Mouse (Mus musculus): ENCODE results near the gene Kat2b.
"Not testable (repeated sequence)": the region's sequence is repeated elsewhere in the genome, so short reads cannot be mapped to it uniquely, and the experiment has no call there.

Kat2b gene

GRCm38 (mm10) chr17:53603236-53603635 lies 36.6 kb downstream of the Kat2b start:
- DNase-seq: not testable (repeated sequence)

- DNase-seq: not testable (repeated sequence)
Measured at GRCm38 (mm10) chr17:53606082-53606481, 39.4 kb downstream of the Kat2b start.

GRCm38 (mm10) chr17:53608924-53609323 lies 42.3 kb downstream of the Kat2b start:
- DNase-seq: not testable (repeated sequence)

- no peak for DNase-seq
Measured at GRCm38 (mm10) chr17:53617295-53617957, 50.8 kb downstream of the Kat2b start.

- no peak for DNase-seq
Measured at GRCm38 (mm10) chr17:53618369-53618768, 51.7 kb downstream of the Kat2b start.

GRCm38 (mm10) chr17:53619391-53619790 lies 52.7 kb downstream of the Kat2b start:
- DNase-seq: no peak

- peak; percentile 91 for DNase-seq
Measured at GRCm38 (mm10) chr17:53620611-53621010, 54.0 kb downstream of the Kat2b start.

GRCm38 (mm10) chr17:53622125-53622524 lies 55.5 kb downstream of the Kat2b start:
- no peak for DNase-seq

- no peak for DNase-seq
Measured at GRCm38 (mm10) chr17:53623762-53624161, 57.1 kb downstream of the Kat2b start.

- DNase-seq: no peak
Measured at GRCm38 (mm10) chr17:53626160-53626559, 59.5 kb downstream of the Kat2b start.

- DNase-seq: peak; percentile 90
Measured at GRCm38 (mm10) chr17:53627497-53627896, 60.8 kb downstream of the Kat2b start.

- DNase-seq: no peak
Measured at GRCm38 (mm10) chr17:53628131-53628530, 61.5 kb downstream of the Kat2b start.

GRCm38 (mm10) chr17:53631344-53631743 lies 64.7 kb downstream of the Kat2b start:
- DNase-seq: no peak

GRCm38 (mm10) chr17:53643360-53643759 lies 76.7 kb downstream of the Kat2b start:
- peak; percentile 85 for DNase-seq

- peak; percentile 96 for DNase-seq
Measured at GRCm38 (mm10) chr17:53650251-53650661, 83.6 kb downstream of the Kat2b start.

- DNase-seq: no peak
Measured at GRCm38 (mm10) chr17:53654596-53654995, 87.9 kb downstream of the Kat2b start.

GRCm38 (mm10) chr17:53655081-53655480 lies 88.4 kb downstream of the Kat2b start:
- peak; percentile 97 for DNase-seq

GRCm38 (mm10) chr17:53655959-53656358 lies 89.3 kb downstream of the Kat2b start:
- DNase-seq: peak; percentile 67

- DNase-seq: peak; percentile 91
Measured at GRCm38 (mm10) chr17:53656369-53656860, 89.8 kb downstream of the Kat2b start.

GRCm38 (mm10) chr17:53657391-53657790 lies 90.7 kb downstream of the Kat2b start:
- DNase-seq: not testable (repeated sequence)

GRCm38 (mm10) chr17:53658668-53659067 lies 92.0 kb downstream of the Kat2b start:
- DNase-seq: no peak

GRCm38 (mm10) chr17:53659230-53659629 lies 92.6 kb downstream of the Kat2b start:
- DNase-seq: no peak

- peak; percentile 76 for DNase-seq
Measured at GRCm38 (mm10) chr17:53659738-53660137, 93.1 kb downstream of the Kat2b start.

GRCm38 (mm10) chr17:53661056-53661840 lies 94.6 kb downstream of the Kat2b start:
- peak; percentile 91 for DNase-seq
